Mouse (Mus musculus) mouse embryonic stem cell (cell line): ENCODE measurements at regions not wholly inside any gene's neighbourhood (a gene's known extent, or its start where the extent isn't known, plus 50 kb on each side); places are given as distances from the start of the nearest gene placed in this dataset.

Experiments used
- in situ Hi-C, 2 experiments: fragments of 300-500 bp; cut with MboI; formaldehyde crosslinking; loops; 1 replicate in 1 of 2; 3 replicates in 1 of 2; pipeline ENCODE4 v1.14.3; 2019 to 2020; ENCODE audit warnings: low sequenced_read_pairs in 2 of 2, low pct_unique_long_range_greater_than_20kb in 1 of 2, mixed read lengths in 1 of 2; ENCODE audit not compliant: unreplicated experiment in 1 of 2

DNA sequence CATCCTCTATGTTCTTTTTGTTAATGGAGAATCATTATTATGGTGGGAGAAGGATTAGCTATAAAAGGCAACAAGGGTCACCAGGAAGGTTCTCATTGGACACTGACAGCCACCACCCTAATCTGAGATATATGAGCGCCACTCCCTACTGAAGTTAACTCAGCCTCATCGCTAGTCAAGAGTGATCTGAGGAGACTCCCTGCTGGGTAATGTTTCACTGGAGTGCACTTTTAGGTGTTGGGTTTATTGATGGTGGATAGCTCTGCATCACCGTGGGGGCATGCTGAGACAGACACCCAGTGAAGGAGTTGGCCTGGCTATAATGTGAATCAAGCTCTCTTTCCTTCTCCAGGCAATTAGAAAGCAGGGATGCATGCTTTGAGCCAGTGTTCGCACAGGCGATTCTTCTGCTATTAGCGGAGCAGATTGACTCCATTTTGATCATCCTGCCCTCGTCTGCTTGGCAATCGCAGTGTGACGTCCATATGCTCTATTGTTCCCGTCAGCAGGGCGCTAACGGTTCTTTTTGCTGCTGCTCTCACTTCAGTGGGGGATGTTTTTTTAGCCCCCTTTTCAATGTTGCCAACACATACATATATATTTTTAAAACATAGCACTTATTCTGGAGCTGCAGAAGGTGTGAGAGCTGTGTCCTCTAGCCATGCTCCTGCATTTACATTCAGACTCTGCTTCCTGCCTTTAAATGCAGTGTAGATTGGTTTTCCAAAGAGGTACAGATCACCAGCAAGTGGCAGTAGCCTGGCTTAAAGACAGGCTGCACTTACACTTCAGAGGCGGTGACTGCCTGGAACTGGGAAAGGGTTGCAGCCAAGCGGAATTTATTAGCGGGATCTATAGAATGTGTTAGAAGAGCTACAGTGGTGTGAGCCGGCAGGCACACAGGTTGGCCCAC is 263.9 kb upstream of the Dph6 start:
- in situ Hi-C loops: no loop called here

DNA sequence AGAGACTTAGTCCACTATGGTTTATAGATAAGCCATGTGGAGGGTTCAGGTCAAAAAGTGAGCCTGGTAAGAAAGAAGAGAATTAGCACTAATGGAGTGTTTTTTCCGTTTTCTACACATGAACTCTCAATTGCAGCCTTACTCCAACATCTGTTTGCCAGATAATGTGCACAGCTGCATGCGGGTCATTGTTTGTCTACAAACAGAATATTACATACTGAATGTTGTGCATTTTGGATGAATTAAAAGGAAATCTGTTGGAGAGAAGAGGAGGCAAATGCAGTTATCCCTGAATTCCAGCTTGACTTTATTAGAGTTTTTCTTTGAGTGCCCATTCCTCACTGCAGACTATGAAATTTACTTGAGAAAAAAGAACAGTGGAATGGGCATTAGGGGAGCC is 269.1 kb upstream of the Dph6 start:
- in situ Hi-C loops: no loop called here

DNA sequence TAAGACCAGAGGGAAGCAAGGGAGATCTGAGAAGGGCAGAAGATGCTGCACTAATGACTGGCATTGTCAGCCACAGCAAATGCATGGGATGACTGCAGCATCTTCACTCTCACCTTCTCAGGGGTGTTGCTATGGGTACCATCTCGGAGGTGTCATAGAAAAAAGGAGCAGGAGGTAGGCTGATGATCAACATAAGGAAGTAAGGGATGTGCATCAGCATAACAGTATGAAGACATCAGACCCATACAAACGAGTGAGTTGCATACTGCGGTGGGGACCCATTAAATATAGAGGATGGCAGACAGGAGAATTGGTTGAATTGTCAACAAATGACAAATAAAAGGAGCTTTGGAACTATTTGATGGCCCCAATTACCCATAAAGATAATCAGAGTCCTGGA is 280.7 kb upstream of the Dph6 start:
- in situ Hi-C loops: no loop called here

DNA sequence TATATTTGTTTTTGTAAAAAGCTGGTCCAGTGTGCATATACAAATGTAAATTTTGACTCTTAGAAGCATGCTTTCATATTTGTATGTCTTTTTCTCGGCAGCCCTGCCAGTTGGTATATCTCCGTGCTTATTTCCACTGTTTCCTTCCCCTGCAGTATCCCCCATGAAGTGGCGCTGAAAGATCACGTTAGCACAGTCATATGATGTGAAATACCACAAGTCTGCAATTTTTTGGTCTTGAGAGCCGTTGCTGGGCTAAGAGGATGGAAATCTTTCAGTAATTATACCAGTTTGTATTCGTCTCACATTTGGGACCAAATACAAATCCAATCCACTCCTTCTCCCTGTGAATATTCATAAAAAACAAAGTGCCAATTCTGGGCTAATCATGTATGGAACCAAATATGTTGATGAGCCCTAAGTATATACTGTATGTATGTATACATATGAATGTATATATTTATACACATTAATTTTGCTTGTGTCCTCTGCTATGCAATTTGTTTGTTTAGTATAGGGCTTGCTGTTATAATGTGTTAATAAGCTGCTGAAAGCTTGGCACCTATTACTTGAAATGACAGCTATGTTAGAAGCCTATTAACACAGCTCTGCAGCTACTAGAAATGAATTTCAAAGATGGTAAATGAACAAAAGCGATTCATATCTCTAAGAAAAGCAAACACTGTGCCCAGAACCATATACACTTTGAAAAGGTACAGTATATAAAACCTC is 283.8 kb upstream of the Dph6 start:
- in situ Hi-C loops: no loop called here

DNA sequence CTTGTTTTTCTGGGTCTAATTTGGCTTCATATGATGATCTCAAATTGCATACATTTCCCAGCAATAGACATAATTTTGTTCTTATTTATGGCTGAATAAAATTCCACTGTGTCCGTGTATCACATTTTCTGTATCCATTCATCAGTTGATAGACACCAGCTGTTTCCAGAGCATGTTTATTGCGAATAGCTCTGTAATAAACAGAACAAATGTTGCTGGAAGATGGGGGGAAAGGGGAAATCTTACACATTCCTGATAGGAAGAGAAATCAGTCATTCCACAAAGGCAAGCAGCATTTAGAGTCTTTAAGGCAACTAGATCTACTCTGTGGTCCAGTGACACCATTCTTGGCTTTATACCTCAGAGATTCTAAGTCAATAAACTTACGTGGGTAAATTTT is 311.3 kb upstream of the Dph6 start:
- in situ Hi-C loops: no loop called here

DNA sequence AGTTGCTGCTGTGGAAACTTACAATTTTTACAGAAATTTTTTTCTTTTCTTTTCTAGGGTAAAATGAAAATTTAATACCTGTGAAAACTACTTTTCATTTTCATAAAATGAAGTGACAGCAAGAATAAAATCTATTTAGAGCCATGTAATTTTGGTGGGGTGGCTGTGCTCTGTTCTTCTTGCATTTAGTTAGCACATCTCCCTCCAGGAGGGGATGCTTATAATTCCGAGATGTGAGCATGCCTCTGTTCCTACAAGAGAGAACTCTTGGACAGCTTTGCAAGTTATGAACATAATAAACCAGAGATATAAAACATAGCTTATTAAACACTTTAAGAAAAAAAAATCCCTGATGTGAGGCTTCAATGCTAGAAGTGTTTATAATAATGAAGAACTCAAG is 313.9 kb upstream of the Dph6 start:
- in situ Hi-C loops: no loop called here

DNA sequence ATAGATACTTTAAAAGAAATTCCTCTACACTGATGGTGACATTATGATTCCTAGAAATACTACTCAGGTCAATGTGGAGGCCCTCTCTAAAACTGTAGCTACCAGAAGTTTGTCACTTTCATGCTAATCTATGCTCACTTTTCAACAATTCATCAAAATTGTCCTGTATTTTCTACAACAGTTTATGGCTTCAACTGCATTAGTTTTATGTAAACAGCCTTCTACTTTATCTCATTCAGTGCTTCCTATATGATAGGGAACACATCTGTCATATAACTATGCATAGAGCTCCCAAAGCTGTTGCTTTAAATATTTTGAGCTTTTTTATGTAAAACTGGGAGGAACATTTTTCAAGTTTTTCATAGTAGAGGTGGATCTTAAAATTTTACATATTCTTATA is 338.7 kb upstream of the Dph6 start:
- in situ Hi-C loops: no loop called here

DNA sequence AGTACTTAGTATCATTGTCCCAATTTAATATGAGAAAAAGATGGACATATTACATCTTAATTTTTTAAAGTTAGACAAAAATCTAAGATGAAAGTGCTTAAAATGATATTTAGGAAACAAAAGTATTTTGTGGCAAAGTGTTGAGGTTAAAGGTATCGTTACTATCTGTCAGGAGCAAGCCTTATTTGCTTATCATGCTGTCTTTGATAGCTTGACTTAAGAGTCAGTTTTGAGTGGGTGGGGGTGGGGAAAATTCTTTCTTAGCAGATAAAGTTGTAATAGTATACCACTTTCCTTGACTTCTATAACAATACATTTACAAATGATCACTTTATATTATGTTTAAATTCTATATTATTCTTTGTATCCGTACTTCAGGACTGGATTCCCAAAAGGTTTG is 339.1 kb upstream of the Dph6 start:
- in situ Hi-C loops: no loop called here

DNA sequence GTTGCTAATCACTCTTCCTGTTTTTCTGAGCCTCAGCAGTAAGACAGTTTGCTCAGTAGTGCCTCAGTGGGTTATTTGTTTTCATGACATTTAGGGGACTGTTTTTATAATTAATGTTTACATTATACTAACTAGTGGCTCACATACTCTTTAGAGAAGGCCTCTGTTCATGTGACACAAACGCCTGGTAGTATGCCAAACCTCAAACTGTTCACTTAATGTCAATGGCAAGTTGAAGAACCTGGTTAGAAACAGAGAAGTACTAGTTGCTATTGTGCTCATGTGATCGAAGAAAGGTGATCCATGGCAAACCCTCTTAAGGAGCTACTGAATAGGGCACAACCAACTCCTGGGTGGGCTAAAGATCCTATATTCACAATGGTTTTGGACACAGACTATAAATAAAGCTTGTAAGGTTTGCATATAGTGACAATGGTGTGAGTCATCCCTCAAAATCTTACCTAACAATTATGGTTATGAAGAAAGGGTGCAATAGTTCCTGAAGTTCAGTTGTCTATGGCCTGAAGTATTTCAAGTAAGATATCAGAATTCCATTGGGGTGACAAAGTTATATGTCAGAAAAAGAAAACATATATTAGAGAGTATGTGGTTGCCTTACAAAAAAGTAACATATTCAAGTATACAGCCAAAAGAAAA is 340.1 kb upstream of the Dph6 start:
- in situ Hi-C loops: no loop called here

DNA sequence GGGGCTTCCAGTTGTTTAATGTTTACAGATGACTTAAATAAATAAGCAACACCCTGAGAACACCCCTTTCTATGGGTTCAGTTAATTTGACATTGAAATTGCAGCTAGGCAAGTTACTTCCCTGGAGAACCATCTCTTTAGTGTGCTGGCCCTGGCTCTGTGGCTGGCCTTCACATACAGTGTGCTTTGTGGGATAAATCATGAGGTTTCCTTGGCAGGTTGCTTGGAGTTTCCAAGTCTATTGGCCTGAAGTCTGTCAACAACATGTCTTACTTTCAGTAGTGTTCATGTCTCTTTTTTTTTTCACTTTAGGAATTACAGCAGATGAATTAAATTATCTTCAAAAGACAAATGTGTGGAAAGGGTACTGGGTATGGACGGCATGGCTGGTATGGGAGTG is 359.2 kb upstream of the Dph6 start:
- in situ Hi-C loops: no loop called here

DNA sequence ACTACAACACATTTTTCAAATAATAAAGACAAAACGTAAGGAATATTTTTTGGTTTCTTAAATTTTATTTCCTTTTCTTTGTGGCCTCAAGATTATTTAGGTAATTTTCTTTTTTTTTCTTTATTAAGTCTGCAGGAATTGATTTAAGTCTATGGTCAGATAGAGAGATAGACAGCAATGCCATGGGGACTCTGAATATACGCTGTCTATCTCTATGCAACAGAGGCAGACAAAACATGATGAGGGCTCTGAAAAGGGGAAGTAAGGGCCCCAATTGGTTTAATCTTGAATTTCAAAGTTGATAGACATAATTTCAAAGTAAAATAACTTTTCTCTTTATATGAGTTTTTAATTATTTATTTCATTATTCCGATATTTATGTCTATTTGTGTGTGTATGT is 372.0 kb upstream of the Dph6 start:
- in situ Hi-C loops: no loop called here

DNA sequence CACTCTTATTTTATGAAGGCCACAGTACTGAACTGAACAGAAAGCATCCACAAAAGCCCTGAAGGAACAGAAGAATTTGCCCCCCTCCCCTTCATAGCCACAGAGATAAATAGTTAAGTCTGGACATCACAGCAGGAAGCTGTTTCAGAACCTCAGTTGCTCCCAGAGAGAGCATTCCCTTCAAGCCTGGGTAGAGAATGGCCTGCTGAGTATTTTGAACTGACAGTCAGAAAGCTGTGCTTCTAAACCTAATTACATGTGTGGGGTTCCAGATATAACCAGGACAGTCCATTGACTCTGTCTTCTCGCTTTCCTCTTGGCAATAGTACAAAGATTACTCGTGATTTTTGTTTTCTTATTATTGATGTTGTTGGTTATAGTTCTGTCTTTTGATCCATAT is 376.4 kb upstream of the Dph6 start:
- in situ Hi-C loops: no loop called here

DNA sequence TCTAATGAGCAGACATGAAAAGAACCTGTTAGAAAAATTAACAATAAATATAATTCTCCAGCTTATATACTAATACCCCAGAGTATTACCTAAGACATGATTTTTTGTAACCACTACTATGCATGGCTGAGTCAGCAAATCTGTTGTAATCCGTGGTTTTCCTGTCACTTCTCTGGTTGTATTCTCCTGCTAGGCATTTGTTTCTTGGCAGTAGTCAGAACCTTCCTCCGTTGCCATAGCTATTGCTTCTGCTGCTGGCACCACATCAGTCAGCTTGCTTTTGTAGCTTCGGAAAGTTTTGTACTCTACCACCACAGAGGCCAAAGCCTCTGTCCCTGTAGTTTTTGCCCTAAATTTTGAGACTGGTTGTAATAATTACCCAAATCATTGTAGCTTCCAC is 381.4 kb upstream of the Dph6 start:
- in situ Hi-C loops: no loop called here

DNA sequence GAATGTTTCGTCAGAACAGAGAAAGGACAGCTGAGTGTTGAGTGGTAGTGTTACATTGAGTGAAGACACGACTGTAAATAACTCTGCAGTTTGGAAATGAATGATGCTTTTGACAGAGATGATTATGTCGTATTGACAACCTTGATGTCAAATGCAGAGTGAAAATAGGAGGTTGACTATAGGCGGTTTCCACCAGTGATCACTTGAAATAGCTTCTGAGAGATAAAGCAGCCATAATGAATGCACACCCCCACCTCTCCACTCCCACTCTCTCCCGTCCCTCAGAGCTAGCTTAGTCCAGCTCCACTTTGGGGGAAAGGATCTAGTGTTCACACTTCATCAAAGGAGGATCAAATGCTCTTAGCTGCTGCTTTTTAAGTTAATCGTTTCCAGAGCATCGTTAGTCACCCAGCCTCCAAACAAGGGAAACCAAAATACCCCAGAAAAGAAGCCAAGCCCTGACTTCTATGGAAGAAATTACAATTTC is 387.6 kb upstream of the Dph6 start:
- in situ Hi-C loops: no loop called here

DNA sequence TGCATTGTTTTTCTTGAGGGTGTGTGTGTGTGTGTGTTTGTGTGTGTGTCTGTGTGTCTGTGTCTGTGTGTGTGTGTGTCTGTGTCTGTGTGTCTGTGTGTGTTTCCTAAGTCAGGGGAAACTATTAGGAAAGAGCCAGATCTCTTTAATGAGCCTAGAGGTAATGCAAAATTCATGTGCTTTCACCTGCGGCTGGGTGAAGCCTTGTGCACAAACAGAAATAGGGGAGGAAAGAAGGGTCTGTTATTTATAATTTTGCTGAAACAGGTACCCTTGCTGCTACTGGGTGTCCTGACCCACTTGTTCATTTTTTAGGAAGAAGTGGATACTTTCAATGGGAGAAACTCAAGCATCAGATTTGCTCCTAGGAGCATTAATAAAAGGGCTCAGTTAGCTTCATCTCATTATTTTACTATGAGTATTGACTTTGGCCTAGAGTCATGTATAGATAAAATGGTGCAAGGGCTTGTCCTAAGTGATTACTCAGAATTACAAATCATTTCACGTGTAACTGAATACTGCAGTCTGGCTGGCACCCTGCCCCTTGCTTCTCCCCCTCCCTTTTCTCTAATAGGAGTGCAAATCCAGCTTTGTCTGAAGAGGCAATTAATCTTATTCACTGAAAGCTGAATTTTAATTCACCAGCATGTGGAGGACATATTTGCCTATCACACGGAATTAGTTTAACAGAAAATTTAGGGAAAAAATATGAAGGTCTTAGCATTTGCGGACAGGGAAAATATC is 401.7 kb upstream of the Dph6 start:
- in situ Hi-C loops: no loop called here

DNA sequence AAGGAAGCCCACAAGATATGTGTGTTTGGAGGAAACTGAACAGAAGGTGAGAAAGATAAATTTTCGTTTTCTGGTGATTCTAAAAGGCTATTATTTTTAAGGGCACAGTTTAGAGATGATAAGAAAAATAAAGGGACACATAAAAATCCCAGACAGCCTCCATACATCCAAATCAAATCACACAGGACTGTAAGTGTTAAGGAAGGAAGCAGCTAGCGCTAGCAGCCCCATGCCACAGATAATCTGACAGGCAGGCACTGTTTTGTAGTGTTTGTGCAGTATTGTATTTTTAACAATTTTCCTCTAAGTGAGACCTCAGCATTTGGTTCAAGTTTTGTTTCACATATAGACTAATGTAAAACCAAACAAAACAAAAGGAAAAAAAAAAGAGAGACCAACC is 402.4 kb upstream of the Dph6 start:
- in situ Hi-C loops: no loop called here

DNA sequence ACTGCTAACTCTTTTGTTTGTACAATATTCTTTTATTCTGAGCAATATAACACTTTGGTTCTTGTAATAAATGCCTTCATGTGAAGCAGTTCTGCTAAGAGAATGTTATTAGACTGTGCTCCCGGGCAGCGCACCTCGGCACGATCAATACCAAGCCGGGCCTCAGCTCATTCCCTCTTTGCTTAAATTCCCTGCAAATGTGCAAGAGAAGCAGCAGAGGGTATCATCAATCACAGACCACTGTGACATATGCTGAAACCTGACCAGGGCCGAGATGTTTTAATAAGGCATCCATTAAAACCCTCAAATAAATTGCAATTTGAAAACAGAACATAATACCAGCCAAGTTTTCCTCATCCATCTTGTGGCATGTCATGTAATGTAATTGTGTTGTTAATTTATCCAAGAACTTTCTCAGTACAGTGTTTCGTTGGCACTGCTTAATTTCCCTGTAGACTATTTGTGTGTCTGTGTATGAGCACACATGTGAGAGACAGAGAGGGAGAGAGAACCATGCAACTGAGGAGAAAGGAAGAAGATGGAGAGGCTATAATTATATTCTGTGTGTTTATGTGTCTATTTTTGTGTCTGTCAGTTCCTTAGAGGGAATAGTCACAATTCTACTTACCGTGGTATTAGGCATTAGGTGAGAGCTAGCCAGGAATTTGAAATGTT is 412.9 kb upstream of the Dph6 start:
- in situ Hi-C loops: no loop called here

DNA sequence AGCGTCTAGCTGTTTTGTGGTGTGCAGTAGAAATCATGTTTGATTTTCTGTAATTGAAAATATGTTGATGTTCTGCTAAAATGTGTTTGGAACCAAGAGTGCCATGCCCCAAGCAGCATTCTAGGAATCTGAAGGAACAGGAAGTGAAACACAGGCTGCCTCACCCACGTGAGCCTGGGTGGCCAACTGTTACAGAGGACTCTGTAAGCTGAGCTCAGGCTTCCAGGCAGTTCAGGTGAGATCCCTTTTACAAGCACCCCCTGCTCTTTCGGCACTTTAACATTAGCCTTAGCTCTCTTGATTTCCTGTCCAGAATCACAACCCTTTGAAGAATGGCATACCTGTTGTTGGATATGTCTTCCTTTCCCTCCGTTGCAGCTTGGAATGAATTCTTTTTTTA is 414.9 kb upstream of the Dph6 start:
- in situ Hi-C loops: no loop called here
